Mouse (Mus musculus): ENCODE data around the gene Gm45021. TPM values are rescaled to one million over a fixed set of nuclear protein-coding genes. Genes with fewer than 3 reads are reported as not detected.

Gene Gm45021
- total RNA-seq, 2 experiments from 2014 or later: not detected

DNA sequence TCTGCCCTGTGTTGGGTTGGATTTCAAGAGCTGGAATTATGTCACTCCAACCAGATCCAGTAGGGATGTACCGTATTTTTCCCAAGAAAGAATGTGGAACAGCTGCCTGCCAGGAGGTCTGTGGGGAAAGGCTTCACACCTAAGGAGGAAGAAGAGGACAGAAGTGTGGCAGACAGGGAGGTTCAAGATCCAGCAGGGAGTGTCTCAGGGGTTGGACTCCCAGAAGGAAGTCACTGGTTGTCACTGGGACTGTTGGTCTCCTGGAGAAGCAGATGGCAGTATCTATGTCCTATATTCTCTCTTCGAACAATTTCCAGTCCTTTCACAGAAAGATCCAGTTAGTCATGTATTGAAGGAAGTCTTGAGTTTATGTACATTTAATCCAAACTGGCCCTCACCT is 58.2 kb downstream of the Gm45021 start:
- DNase-seq (ENCODE audit: low spot score): no peak

- no peak for DNase-seq (ENCODE audit: low spot score)
Observed at GRCm38 (mm10) chr6:48648779-48649178, 59.4 kb downstream of the Gm45021 start.

DNA sequence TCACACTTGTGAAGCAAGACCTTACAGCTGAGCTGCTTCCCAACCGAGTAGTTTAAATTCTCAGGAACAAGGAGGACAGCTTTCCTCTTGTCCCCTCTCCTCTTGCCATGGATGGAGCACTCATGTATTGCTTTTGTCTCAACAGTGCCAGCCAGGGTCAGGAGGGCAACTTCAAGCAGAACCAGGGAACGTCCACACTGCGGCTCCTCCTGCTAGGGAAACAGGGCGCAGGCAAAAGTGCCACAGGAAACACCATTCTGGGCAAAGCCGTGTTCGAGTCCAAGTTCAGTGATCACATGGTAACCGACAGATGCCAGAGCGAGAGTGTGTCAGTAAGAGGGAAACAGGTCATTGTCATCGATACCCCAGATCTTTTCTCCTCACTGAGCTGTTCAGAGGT is 60.6 kb downstream of the Gm45021 start:
- no peak for DNase-seq (ENCODE audit: low spot score)

DNA sequence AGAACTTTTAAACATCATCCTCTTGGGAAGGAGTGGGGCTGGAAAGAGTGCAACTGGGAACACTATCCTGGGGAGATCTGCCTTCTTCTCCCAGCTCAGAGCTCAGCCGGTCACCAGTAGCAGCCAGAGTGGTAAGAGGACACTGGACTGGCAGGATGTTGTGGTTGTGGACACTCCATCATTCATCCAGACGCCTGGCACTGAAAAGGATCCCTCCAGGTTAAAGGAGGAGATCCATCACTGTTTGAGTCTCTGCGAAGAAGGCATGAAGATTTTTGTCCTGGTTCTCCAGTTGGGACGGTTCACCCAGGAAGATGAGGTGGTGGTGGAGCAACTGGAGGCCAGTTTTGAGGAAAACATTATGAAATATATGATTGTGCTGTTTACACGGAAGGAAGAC is 69.3 kb downstream of the Gm45021 start:
- DNase-seq (ENCODE audit: low spot score): no peak

Other genes with a start within 250 kb of the Gm45021 start
- gene Krba1, start 194.0 kb upstream of the Gm45021 start, total RNA-seq (2021): 10 to 100 TPM; 15.9 to 18.3 TPM
- gene Zfp467, start 143.8 kb upstream of the Gm45021 start, total RNA-seq (2021): 10 to 100 TPM; 50.1 to 57.1 TPM
- under 1 TPM; 0.19 to 0.71 TPM for gene Sspo, start 141.4 kb upstream of the Gm45021 start, total RNA-seq (2021)
- 10 to 100 TPM; 38.5 to 46.1 TPM for gene Atp6v0e2, start 52.0 kb upstream of the Gm45021 start, total RNA-seq (2021)
- gene Lrrc61, start 34.8 kb upstream of the Gm45021 start, total RNA-seq (2021): 10 to 100 TPM; 21.1 to 25.5 TPM
- gene Rarres2, start 16.8 kb upstream of the Gm45021 start, total RNA-seq (2021): 10 to 100 TPM; 14.6 to 24.8 TPM
- 10 to 100 TPM; 30.6 to 31.9 TPM for gene Repin1, start 4.3 kb downstream of the Gm45021 start, total RNA-seq (2021)
- not detected for gene Gm44965, start 4.3 kb downstream of the Gm45021 start, total RNA-seq (2021)
- 1 to 10 TPM; 8.8 TPM for gene Zfp775, start 12.5 kb downstream of the Gm45021 start, total RNA-seq (2021)
- under 1 TPM; 0.76 to 0.78 TPM for gene AI854703, start 37.2 kb downstream of the Gm45021 start, total RNA-seq (2021)
- 1 to 10 TPM; 1.3 to 2.5 TPM for gene Gimap8, start 57.6 kb downstream of the Gm45021 start, total RNA-seq (2021)
- 1 to 10 TPM in 1 of 2 experiments, under 1 TPM in 1; 0.59 to 1.2 TPM for gene Gimap9, start 86.5 kb downstream of the Gm45021 start, total RNA-seq (2021)
- 1 to 10 TPM; 2.4 to 5.8 TPM for gene Gimap4, start 94.9 kb downstream of the Gm45021 start, total RNA-seq (2021)
- gene Gimap6, start 118.6 kb downstream of the Gm45021 start, total RNA-seq (2021): 10 to 100 TPM in 1 of 2 experiments, 1 to 10 TPM in 1; 7.9 to 12.6 TPM
- 1 to 10 TPM in 1 of 2 experiments, not detected in 1; 2.7 TPM for gene Gm28053, start 129.0 kb downstream of the Gm45021 start, total RNA-seq (2021)
- gene Gimap7, start 129.0 kb downstream of the Gm45021 start, total RNA-seq (2021): not detected
- gene Gimap1, start 149.4 kb downstream of the Gm45021 start, total RNA-seq (2021): 1 to 10 TPM; 1.5 to 2.4 TPM
- gene Gimap5, start 156.6 kb downstream of the Gm45021 start, total RNA-seq (2021): 1 to 10 TPM in 1 of 2 experiments, under 1 TPM in 1; 0.57 to 1.0 TPM
- gene Gimap3, start 181.2 kb downstream of the Gm45021 start, total RNA-seq (2021): under 1 TPM; 0.09 to 0.28 TPM